ENCODE assay signal across 7 mouse cellular contexts in the genomic region with DNA sequence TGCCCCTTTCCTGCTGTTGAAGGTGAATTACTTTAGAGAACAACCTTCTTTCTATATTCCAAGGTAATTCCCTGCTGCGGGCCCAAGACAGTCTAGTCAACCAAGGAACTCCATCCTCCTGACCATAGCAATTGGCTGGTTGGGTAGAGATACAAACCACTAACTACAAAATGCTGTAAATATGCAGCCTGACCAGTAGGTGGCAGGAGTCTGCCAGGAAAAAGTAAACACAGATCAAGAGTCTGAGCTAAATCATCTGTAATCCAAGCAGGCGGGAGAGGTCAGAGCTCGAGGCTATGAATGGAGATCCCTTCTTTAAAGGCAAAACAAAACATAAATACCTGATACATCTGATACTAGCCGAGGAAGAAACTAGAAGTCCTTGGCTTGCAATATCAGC. TPM values are rescaled to one million over a fixed set of nuclear protein-coding genes. Genes with fewer than 3 reads are reported as not detected.
DNase-seq lines count a peak whose midpoint lies in the region; ATAC-seq and TF ChIP-seq lines count a peak whose summit lies in the region.

No protein-coding gene starts in this region.

- intact Hi-C loops in heart, postnatal 14 days (cut with DNase I): loop anchor here (1.0 kb wide), 1 partner anchor 193 kb away; no protein-coding TSS in a partner anchor

- DNase-seq in ovary, adult 18-20 months (ENCODE audit: low spot score): peak; percentile 24
- DNase-seq in ovary, postnatal 10 days (ENCODE audit: low spot score): no peak
- peak; percentile 66 to 76 for DNase-seq in cerebellum, postnatal 14 days
- peak; percentile 62 to 75 for DNase-seq in heart, postnatal 14 days
- DNase-seq in limb, embryonic 14.5 days (ENCODE audit: low spot score): peak; percentile 68

- no peak for TF ChIP-seq POLR2A in limb, embryonic 14.5 days (IDR thresholded peaks at IDR 0.05; ENCODE audit: borderline replicate concordance, extremely low read depth, insufficient read depth, insufficient read length)

- WGBS in limb, embryonic 14.5 days: 33% methylated on average over 4 of the region's 4 CpGs

- H3K9me3 ChIP-seq in limb, embryonic 14.5 days (ENCODE audit: control insufficient read depth, low read length): no peaks in the 10 kb centered on the region

- no peak overlapping the region for H3K9ac ChIP-seq in limb, embryonic 14.5 days (ENCODE audit: low read depth, low read length, severe bottlenecking)

- H3K36me3 ChIP-seq in limb, embryonic 14.5 days (ENCODE audit: control insufficient read depth, insufficient read depth, low read length): peaks cover 34% of the 10 kb centered on the region

- H3K4me1 ChIP-seq in limb, embryonic 14.5 days (ENCODE audit: control insufficient read depth, insufficient read depth, low read length): no peaks in the 10 kb centered on the region

- H3K4me3 ChIP-seq in limb, embryonic 14.5 days (replicated peaks; ENCODE audit: low read length): no peak overlapping the region

- H3K27me3 ChIP-seq in limb, embryonic 14.5 days (ENCODE audit: control insufficient read depth, insufficient read depth, low read length): no peaks in the 10 kb centered on the region

- no peak overlapping the region for H3K27ac ChIP-seq in limb, embryonic 14.5 days (replicated peaks; ENCODE audit: low read depth, low read length)

- ATAC-seq in activated CD4-positive, CD25-positive, alpha-beta regulatory T cell, adult 4 months: peak; percentile 46
- ATAC-seq in limb, embryonic 14.5 days (ENCODE audit: low FRiP score, low read depth): no peak
- ATAC-seq in neutrophil, adult 5-6 weeks (ENCODE audit: extremely low read depth, insufficient number of reproducible peaks, low FRiP score, poor library complexity, severe bottlenecking): peak; percentile 74; the same call in 1 of the 2 replicates

- no peak overlapping the region for H3K4me2 ChIP-seq in limb, embryonic 14.5 days (replicated peaks; ENCODE audit: low read depth, low read length, severe bottlenecking)

RNA-seq across cellular contexts. Expression of a gene that starts 18.1 kb away (rescaled TPM):
- 10 to 100 TPM; 70.6 to 72.2 TPM for polyA plus RNA-seq in activated CD4-positive, CD25-positive, alpha-beta regulatory T cell, adult 4 months (2017; shearing (Covaris generic))
- total RNA-seq in heart, postnatal 14 days (2021): 10 to 100 TPM; 21.4 to 24.9 TPM
- polyA plus RNA-seq in limb, embryonic 14.5 days (2012; rRNA removed): 25.9 and 33.3 TPM in 2 replicates
- 76.3 and 79.3 TPM in 2 replicates for polyA plus RNA-seq in limb, embryonic 14.5 days (2014; fragmentation: Nextera tagmentation; extraction: Ambion mirVana)
- 50.0 and 67.0 TPM in 2 replicates for total RNA-seq in neutrophil, adult 5-6 weeks (2017)

RNA-seq across cellular contexts. Expression of a gene that starts 18.2 kb away (rescaled TPM):
- polyA plus RNA-seq in activated CD4-positive, CD25-positive, alpha-beta regulatory T cell, adult 4 months (2017; shearing (Covaris generic)): 10 to 100 TPM; 65.1 to 71.2 TPM
- 10 to 100 TPM; 18.5 to 19.6 TPM for total RNA-seq in heart, postnatal 14 days (2021)
- 100 and 106 TPM in 2 replicates for polyA plus RNA-seq in limb, embryonic 14.5 days (2012; rRNA removed)
- 137 and 141 TPM in 2 replicates for polyA plus RNA-seq in limb, embryonic 14.5 days (2014; fragmentation: Nextera tagmentation; extraction: Ambion mirVana)
- 37.9 and 45.6 TPM in 2 replicates for total RNA-seq in neutrophil, adult 5-6 weeks (2017)

RNA-seq across cellular contexts. Expression of a gene that starts 33.2 kb away (rescaled TPM):
- polyA plus RNA-seq in activated CD4-positive, CD25-positive, alpha-beta regulatory T cell, adult 4 months (2017; shearing (Covaris generic)): not detected
- 1 to 10 TPM in 1 of 2 experiments, not detected in 1; 1.0 TPM for total RNA-seq in heart, postnatal 14 days (2021)
- 0.30 TPM in 1 of 2 replicates, not detected in the other for polyA plus RNA-seq in limb, embryonic 14.5 days (2012; rRNA removed)
- not detected in 2 replicates for polyA plus RNA-seq in limb, embryonic 14.5 days (2014; fragmentation: Nextera tagmentation; extraction: Ambion mirVana)
- total RNA-seq in neutrophil, adult 5-6 weeks (2017): not detected in 2 replicates

RNA-seq across cellular contexts. Expression of a gene that starts 33.3 kb away (rescaled TPM):
- under 1 TPM in 1 of 2 experiments, not detected in 1; 0.42 TPM for polyA plus RNA-seq in activated CD4-positive, CD25-positive, alpha-beta regulatory T cell, adult 4 months (2017; shearing (Covaris generic))
- total RNA-seq in heart, postnatal 14 days (2021): 1,000 to 10,000 TPM; 5,520 to 6,453 TPM
- 34.7 and 41.6 TPM in 2 replicates for polyA plus RNA-seq in limb, embryonic 14.5 days (2012; rRNA removed)
- polyA plus RNA-seq in limb, embryonic 14.5 days (2014; fragmentation: Nextera tagmentation; extraction: Ambion mirVana): 34.0 and 47.3 TPM in 2 replicates
- not detected in 2 replicates for total RNA-seq in neutrophil, adult 5-6 weeks (2017)
